Mouse (Mus musculus) stomach, postnatal 0 days (tissue): ENCODE measurements around the gene Acot13. TPM values are rescaled to one million over a fixed set of nuclear protein-coding genes. Genes with fewer than 3 reads are reported as not detected.

Experiments
- ATAC-seq: fragments of 200-750 bp; cut with Nextera tagmentation; 2 replicates; pipeline ENCODE4 v1.8.0; 2017; ENCODE audit not compliant: low FRiP score, low TSS enrichment
- DNase-seq: peaks from one replicate; pipeline ENCODE4 v3.0.0-alpha.2; 2016; ENCODE audit warnings: low spot score
- H3K27ac ChIP-seq: fragments of 300-500 bp; sonication (generic); replicated peaks from 2 replicates; pipeline ENCODE4 v1.5.1; 2014; ENCODE audit warnings: mild to moderate bottlenecking, control low read depth
- H3K27me3 ChIP-seq: fragments of 300-500 bp; sonication (generic); 2 replicates; pipeline ENCODE4 v1.6.1; 2014; ENCODE audit warnings: low read length; ENCODE audit not compliant: control insufficient read depth, insufficient read depth
- H3K36me3 ChIP-seq: fragments of 300-500 bp; sonication (generic); 2 replicates; pipeline ENCODE4 v1.6.1; 2014; ENCODE audit warnings: low read length, mixed read lengths; ENCODE audit not compliant: control insufficient read depth, insufficient read depth
- H3K4me1 ChIP-seq: fragments of 300-500 bp; sonication (generic); replicated peaks from 2 replicates; pipeline ENCODE4 v1.6.1; 2014; ENCODE audit warnings: antibody characterized with exemption; ENCODE audit not compliant: control insufficient read depth, insufficient read depth
- H3K4me2 ChIP-seq: fragments of 300-500 bp; sonication (generic); replicated peaks from 2 replicates; pipeline ENCODE4 v1.6.1; 2014; ENCODE audit warnings: low read depth, mild to moderate bottlenecking, control low read depth, moderate library complexity
- H3K4me3 ChIP-seq: fragments of 300-500 bp; sonication (generic); 2 replicates; pipeline ENCODE4 v1.5.1; 2014; ENCODE audit warnings: low read depth, low read length, control low read depth
- H3K9ac ChIP-seq: fragments of 300-500 bp; sonication (generic); 2 replicates; pipeline ENCODE4 v1.6.1; 2014; ENCODE audit warnings: mild to moderate bottlenecking, low read length, control low read depth, mixed read lengths
- H3K9me3 ChIP-seq: fragments of 300-500 bp; sonication (generic); 2 replicates; pipeline ENCODE4 v1.6.1; 2016; ENCODE audit warnings: low read length; ENCODE audit not compliant: control insufficient read depth
- CTCF ChIP-seq: IDR thresholded peaks from 2 replicates; pipeline ENCODE4 v1.5.1; 2016; ENCODE audit warnings: antibody characterized with exemption, low read depth, mild to moderate bottlenecking, moderate library complexity
- EP300 ChIP-seq: optimal IDR thresholded peaks from 2 replicates; pipeline ENCODE3; 2016; ENCODE audit warnings: antibody characterized with exemption
- WGBS: fragments of 180-500 bp; shearing (Covaris S2); extraction: QIAGEN DNeasy Blood & Tissue Kit; methylation state at CpG from one replicate; pipeline ENCODE4 v1.1.7; 2014; 5-methylcytosine and 5-hydroxymethylcytosine counted together
- polyA plus RNA-seq: library from polyadenylated mRNA; unstranded; fragments of >200 nt; fragmentation: Nextera tagmentation; extraction: Ambion mirVana; gene quantifications from 2 replicates; pipeline ENCODE4 v1.2.1, GENCODE M21; 2015

Acot13 gene
- polyA plus RNA-seq, 1 experiment from 2014 or later, result 111 TPM

DNA sequence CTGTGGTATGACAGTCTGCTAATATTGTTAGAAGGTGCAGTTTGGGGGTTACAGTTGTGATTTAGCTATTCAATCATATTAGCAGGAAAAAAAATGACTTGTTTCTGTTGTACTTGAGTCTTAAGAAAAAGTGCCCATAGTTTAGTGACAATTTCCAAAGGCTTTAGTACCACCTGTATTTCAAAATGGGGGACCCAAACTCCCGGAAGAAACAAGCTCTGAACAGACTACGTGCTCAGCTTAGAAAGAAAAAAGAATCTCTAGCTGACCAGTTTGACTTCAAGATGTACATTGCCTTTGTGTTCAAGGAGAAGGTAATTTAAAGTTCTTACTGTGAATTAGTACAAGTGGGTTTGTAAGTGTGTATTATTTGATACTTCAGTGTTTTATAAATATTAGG lies 28.1 kb downstream of the Acot13 start:
- no peak for ATAC-seq
- no peak overlapping the region for H3K27ac ChIP-seq
- H3K4me2 ChIP-seq, result peak overlapping the region; percentile 88
- peak overlapping the region; percentile 97 for H3K4me3 ChIP-seq
- DNase-seq, result no peak
- H3K27me3 ChIP-seq, result no peaks in the 10 kb centered on the region
- H3K9ac ChIP-seq, result peak overlapping the region; percentile 13; the same call in 1 of the 2 replicates
- TF ChIP-seq EP300 (no peak), CTCF (no peak)
- no peaks in the 10 kb centered on the region for H3K9me3 ChIP-seq
- H3K36me3 ChIP-seq, result peaks cover 4% of the 10 kb centered on the region; the same call in 1 of the 2 replicates
- WGBS, result 4% methylated on average over 2 of the region's 2 CpGs
- H3K4me1 ChIP-seq, result no peaks in the 10 kb centered on the region

GRCm38 (mm10) chr13:24802131-24802691 lies 29.1 kb downstream of the Acot13 start:
- DNase-seq, result peak; percentile 44
- peaks cover 4% of the 10 kb centered on the region; the same call in 1 of the 2 replicates for H3K36me3 ChIP-seq
- peak overlapping the region; percentile 97 for H3K4me3 ChIP-seq
- peak overlapping the region; percentile 100 for H3K27ac ChIP-seq
- no peaks in the 10 kb centered on the region for H3K4me1 ChIP-seq
- no peaks in the 10 kb centered on the region for H3K27me3 ChIP-seq
- H3K4me2 ChIP-seq, result peak overlapping the region; percentile 88
- WGBS, result under 1% methylated on average over 26 of the region's 26 CpGs
- TF ChIP-seq EP300 (no peak), CTCF (no peak)
- ATAC-seq, result no peak
- peak overlapping the region; percentile 98 for H3K9ac ChIP-seq
- H3K9me3 ChIP-seq, result no peaks in the 10 kb centered on the region

- peak within 1 kb of the TSS; percentile 97 for H3K4me3 ChIP-seq
- peak within 1 kb of the TSS; percentile 98 for H3K9ac ChIP-seq
- peak within 1 kb of the TSS; percentile 88 for H3K4me2 ChIP-seq
- H3K4me1 ChIP-seq, result no peaks in the 10 kb centered on the region
- no peak for TF ChIP-seq EP300
- peak; percentile 31 for TF ChIP-seq CTCF
- DNase-seq (peak; percentile 76), ATAC-seq (peak; percentile 69)
- H3K9me3 ChIP-seq, result no peaks in the 10 kb centered on the region
- H3K36me3 ChIP-seq, result peaks cover 4% of the 10 kb centered on the region; the same call in 1 of the 2 replicates
- WGBS, result under 1% methylated on average over 65 of the region's 74 CpGs
- H3K27me3 ChIP-seq, result no peaks in the 10 kb centered on the region
- peak within 1 kb of the TSS; percentile 100 for H3K27ac ChIP-seq
Observed at GRCm38 (mm10) chr13:24801308-24801921, 29.9 kb downstream of the Acot13 start, which contains the start of gene BC005537. Gene BC005537, plus strand, starts transcription at chr13:24801657.

DNA sequence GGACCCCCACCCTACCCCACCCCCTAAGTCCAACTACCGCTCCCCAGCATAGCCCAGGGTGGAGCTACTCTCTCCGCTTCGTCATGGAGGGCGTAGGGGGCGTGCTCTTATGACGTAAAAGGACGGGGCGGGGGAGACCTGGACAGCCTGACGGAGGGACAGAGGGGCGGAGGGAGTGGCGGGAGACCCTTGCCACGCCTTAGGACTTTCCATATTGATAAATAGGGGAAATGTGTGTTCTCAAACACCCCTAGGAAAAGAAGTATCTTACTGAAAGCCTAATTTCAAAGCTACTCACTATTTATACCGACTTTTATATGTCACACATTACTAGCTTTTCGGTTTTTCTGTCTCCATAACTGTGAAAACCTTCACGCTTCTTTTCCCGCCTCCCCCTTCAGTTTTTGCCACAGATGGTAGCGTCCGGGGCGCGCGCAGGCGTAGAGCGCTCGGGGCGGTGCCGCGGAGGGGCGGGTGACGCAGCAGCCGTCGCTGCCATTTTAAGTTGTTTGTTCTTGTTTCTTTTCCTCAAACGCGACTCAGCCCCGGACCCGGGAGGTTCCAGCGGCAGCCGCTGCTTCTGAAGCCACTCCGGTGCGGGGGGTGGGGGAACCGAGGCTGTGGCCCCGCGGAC lies 30.5 kb downstream of the Acot13 start:
- peak overlapping the region; percentile 97 for H3K4me3 ChIP-seq
- H3K27ac ChIP-seq, result peak overlapping the region; percentile 100
- DNase-seq, result peak; percentile 99
- WGBS, result 1% methylated on average over 42 of the region's 42 CpGs
- peak overlapping the region; percentile 88 for H3K4me2 ChIP-seq
- H3K4me1 ChIP-seq, result no peaks in the 10 kb centered on the region
- H3K9me3 ChIP-seq, result no peaks in the 10 kb centered on the region
- peaks cover 2% of the 10 kb centered on the region; the same call in 1 of the 2 replicates for H3K36me3 ChIP-seq
- peak; percentile 18; the same call in 1 of the 2 replicates for TF ChIP-seq CTCF
- no peak for TF ChIP-seq EP300
- peak overlapping the region; percentile 98 for H3K9ac ChIP-seq
- H3K27me3 ChIP-seq, result no peaks in the 10 kb centered on the region
- peak; percentile 97 for ATAC-seq

- Histone ChIP-seq H3K4me3 (peak overlapping the region; percentile 97), H3K36me3 (no peaks in the 10 kb centered on the region), H3K9me3 (no peaks in the 10 kb centered on the region), H3K27ac (peak overlapping the region; percentile 88), H3K4me1 (no peaks in the 10 kb centered on the region), H3K4me2 (peak overlapping the region; percentile 74), H3K9ac (peak overlapping the region; percentile 41), H3K27me3 (no peaks in the 10 kb centered on the region)
- peak; percentile 27 for ATAC-seq
- DNase-seq, result peak; percentile 47
- TF ChIP-seq EP300, result peak; percentile 29
- no peak for TF ChIP-seq CTCF
- WGBS, result 1% methylated on average over 31 of the region's 31 CpGs
Observed at GRCm38 (mm10) chr13:24799925-24800673, 31.2 kb downstream of the Acot13 start.
